Mouse (Mus musculus): ENCODE data around the gene AC161166.1. TPM values are rescaled to one million over a fixed set of nuclear protein-coding genes. Genes with fewer than 3 reads are reported as not detected.
"Not testable (repeated sequence)": the region's sequence is repeated elsewhere in the genome, so short reads cannot be mapped to it uniquely, and the experiment has no call there.

AC161166.1 gene
- total and polyA plus RNA-seq, 3 experiments, result 0.08 TPM; not detected in 2

- dilution Hi-C loops (cut with MboI; ENCODE audit: extremely low pct_ligation_motif_present, extremely low pct_unique_long_range_greater_than_20kb, low sequenced_read_pairs), result no loop called here
- H3K79me2 ChIP-seq (replicated peaks; ENCODE audit: control insufficient read depth, extremely low read depth, insufficient read depth, poor library complexity, severe bottlenecking), result no peaks in the 10 kb centered on the region
- H3K4me2 ChIP-seq (ENCODE audit: insufficient read depth, low read depth, poor library complexity, severe bottlenecking), result no peak overlapping the region
- no peaks in the 10 kb centered on the region for H3K36me3 ChIP-seq (replicated peaks in 1 of 2; ENCODE audit: control insufficient read depth in 1 of 2, insufficient read depth in 1 of 2, low read length in 1 of 2)
- TF ChIP-seq POLR2A (IDR thresholded peaks at IDR 0.05; ENCODE audit: low read depth, low read length) (no peak), SIN3A (IDR thresholded peaks at IDR 0.05; ENCODE audit: low read length) (no peak), RCOR1 (conservative IDR thresholded peaks at IDR 0.05; ENCODE audit: low read depth, low read length) (no peak), TBP (conservative IDR thresholded peaks at IDR 0.05; ENCODE audit: low read depth, low read length) (no peak), ZMIZ1 (IDR thresholded peaks at IDR 0.05; ENCODE audit: low read depth, low read length) (no peak), ZNF384 (IDR thresholded peaks at IDR 0.05; ENCODE audit: low read depth, low read length) (no peak), KAT2A (IDR thresholded peaks at IDR 0.05; ENCODE audit: insufficient replicate concordance, low read length) (no peak), POLR2AphosphoS2 (IDR thresholded peaks at IDR 0.05; ENCODE audit: low read depth, low read length) (no peak), ZC3H11A (IDR thresholded peaks at IDR 0.05; ENCODE audit: low read depth, low read length) (no peak), MEF2A (IDR thresholded peaks at IDR 0.05; ENCODE audit: borderline replicate concordance, low read depth, low read length) (no peak), BHLHE40 (IDR thresholded peaks at IDR 0.05; ENCODE audit: low read depth, low read length) (no peak), MYC (IDR thresholded peaks at IDR 0.05; ENCODE audit: low read depth, low read length) (no peak), CTCF (conservative IDR thresholded peaks at IDR 0.05 in 1 of 2, IDR thresholded peaks at IDR 0.05 in 1 of 2; ENCODE audit: low read depth in 2 of 2, low read length in 2 of 2) (no peak), E2F4 (IDR thresholded peaks at IDR 0.05; ENCODE audit: insufficient replicate concordance, low read depth, low read length) (no peak)
- no peak overlapping the region for H3K4me3 ChIP-seq (replicated peaks in 1 of 3; ENCODE audit: low read depth in 2 of 3, low read length in 2 of 3, poor library complexity in 1 of 3)
- DNase-seq (ENCODE audit: extremely low read depth), result no peak
- in situ Hi-C loops (cut with MboI; ENCODE audit: low pct_ligation_motif_present, low pct_unique_long_range_greater_than_20kb, low sequenced_read_pairs), result no loop called here
- no peaks in the 10 kb centered on the region for H3K27me3 ChIP-seq (replicated peaks)
- no peak overlapping the region for H3K27ac ChIP-seq (ENCODE audit: insufficient read depth, low read depth)
- H3K4me1 ChIP-seq (ENCODE audit: control insufficient read depth in 1 of 2, insufficient read depth in 2 of 2), result peaks cover 6 to 31% of the 10 kb centered on the region in 2 experiments
- peaks cover 3% of the 10 kb centered on the region for H3K9me3 ChIP-seq (replicated peaks; ENCODE audit: low read length)
- no peak overlapping the region for H3K9ac ChIP-seq (ENCODE audit: insufficient read depth, low read depth)
Observed at GRCm38 (mm10) chr7:24522805-24523204, 10.6 kb upstream of the AC161166.1 start.

- H3K9me3 ChIP-seq (replicated peaks; ENCODE audit: low read length); DNase-seq (ENCODE audit: extremely low read depth); dilution Hi-C loops (cut with MboI; ENCODE audit: extremely low pct_ligation_motif_present, extremely low pct_unique_long_range_greater_than_20kb, low sequenced_read_pairs); H3K4me3 ChIP-seq (replicated peaks in 1 of 3; ENCODE audit: low read depth in 2 of 3, low read length in 2 of 3, poor library complexity in 1 of 3); H3K4me2 ChIP-seq (ENCODE audit: insufficient read depth, low read depth, poor library complexity, severe bottlenecking); H3K27me3 ChIP-seq (replicated peaks); H3K9ac ChIP-seq (ENCODE audit: insufficient read depth, low read depth); H3K79me2 ChIP-seq (replicated peaks; ENCODE audit: control insufficient read depth, extremely low read depth, insufficient read depth, poor library complexity, severe bottlenecking); H3K27ac ChIP-seq (ENCODE audit: insufficient read depth, low read depth); in situ Hi-C loops (cut with MboI; ENCODE audit: low pct_ligation_motif_present, low pct_unique_long_range_greater_than_20kb, low sequenced_read_pairs): not testable (repeated sequence)
- H3K4me1 ChIP-seq (ENCODE audit: control insufficient read depth in 1 of 2, insufficient read depth in 2 of 2), result peaks cover 6 to 20% of the 10 kb centered on the region in 2 experiments
- H3K36me3 ChIP-seq (replicated peaks in 1 of 2; ENCODE audit: control insufficient read depth in 1 of 2, insufficient read depth in 1 of 2, low read length in 1 of 2), result peaks cover 0 to 15% of the 10 kb centered on the region in 2 experiments
Observed at GRCm38 (mm10) chr7:24520054-24520453, 7.8 kb upstream of the AC161166.1 start.

DNA sequence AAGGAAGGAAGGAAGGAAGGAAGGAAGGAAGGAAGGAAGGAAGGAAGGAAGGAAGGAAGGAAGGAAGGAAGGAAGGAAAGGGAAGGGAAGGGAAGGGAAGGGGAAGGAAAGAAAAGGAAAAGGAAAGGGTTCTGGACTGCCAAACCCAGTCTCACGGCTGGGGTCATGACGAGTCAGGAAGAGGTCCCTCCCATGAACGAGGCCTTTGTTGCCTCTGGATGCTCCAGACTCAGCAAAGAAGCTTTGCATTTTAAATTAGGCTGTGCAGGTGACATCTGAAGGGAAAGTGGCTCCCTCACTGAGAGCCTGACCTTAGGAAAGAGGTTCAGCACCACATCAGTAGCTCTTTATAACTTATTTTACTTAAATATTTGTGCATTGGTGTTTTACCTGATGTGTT lies 6.9 kb upstream of the AC161166.1 start:
- Histone ChIP-seq H3K9ac (ENCODE audit: insufficient read depth, low read depth) (no peak overlapping the region), H3K4me2 (ENCODE audit: insufficient read depth, low read depth, poor library complexity, severe bottlenecking) (no peak overlapping the region), H3K36me3 (replicated peaks in 1 of 2; ENCODE audit: control insufficient read depth in 1 of 2, insufficient read depth in 1 of 2, low read length in 1 of 2) (peaks cover 0 to 22% of the 10 kb centered on the region in 2 experiments), H3K27ac (ENCODE audit: insufficient read depth, low read depth) (no peak overlapping the region), H3K79me2 (replicated peaks; ENCODE audit: control insufficient read depth, extremely low read depth, insufficient read depth, poor library complexity, severe bottlenecking) (no peaks in the 10 kb centered on the region), H3K9me3 (replicated peaks; ENCODE audit: low read length) (no peaks in the 10 kb centered on the region), H3K27me3 (replicated peaks) (no peaks in the 10 kb centered on the region), H3K4me3 (replicated peaks in 1 of 3; ENCODE audit: low read depth in 2 of 3, low read length in 2 of 3, poor library complexity in 1 of 3) (no peak overlapping the region), H3K4me1 (ENCODE audit: control insufficient read depth in 1 of 2, insufficient read depth in 2 of 2) (peaks cover 6 to 17% of the 10 kb centered on the region in 2 experiments)
- TF ChIP-seq CTCF (conservative IDR thresholded peaks at IDR 0.05 in 1 of 2, IDR thresholded peaks at IDR 0.05 in 1 of 2; ENCODE audit: low read depth in 2 of 2, low read length in 2 of 2) (no peak), NELFE (IDR thresholded peaks at IDR 0.05; ENCODE audit: low read depth, low read length) (no peak), PAX5 (IDR thresholded peaks at IDR 0.05; ENCODE audit: low read length) (no peak), HCFC1 (IDR thresholded peaks at IDR 0.05; ENCODE audit: low read depth, low read length) (no peak), EP300 (IDR thresholded peaks at IDR 0.05; ENCODE audit: low read length) (no peak), BHLHE40 (IDR thresholded peaks at IDR 0.05; ENCODE audit: low read depth, low read length) (no peak), ETS1 (conservative IDR thresholded peaks at IDR 0.05; ENCODE audit: low read depth, low read length) (no peak), TBP (conservative IDR thresholded peaks at IDR 0.05; ENCODE audit: low read depth, low read length) (no peak), E2F4 (IDR thresholded peaks at IDR 0.05; ENCODE audit: insufficient replicate concordance, low read depth, low read length) (no peak), CHD2 (IDR thresholded peaks at IDR 0.05; ENCODE audit: low read length) (no peak), MAZ (IDR thresholded peaks at IDR 0.05; ENCODE audit: low read depth, low read length) (no peak), JUN (IDR thresholded peaks at IDR 0.05; ENCODE audit: insufficient read depth, low read depth, low read length) (no peak), CHD1 (IDR thresholded peaks at IDR 0.05; ENCODE audit: low read depth, low read length) (no peak), MEF2A (IDR thresholded peaks at IDR 0.05; ENCODE audit: borderline replicate concordance, low read depth, low read length) (no peak), SIN3A (IDR thresholded peaks at IDR 0.05; ENCODE audit: low read length) (no peak), UBTF (IDR thresholded peaks at IDR 0.05; ENCODE audit: low read depth, low read length) (no peak), NRF1 (IDR thresholded peaks at IDR 0.05; ENCODE audit: low read depth, low read length) (no peak), MYC (IDR thresholded peaks at IDR 0.05; ENCODE audit: low read depth, low read length) (no peak), JUND (conservative IDR thresholded peaks at IDR 0.05; ENCODE audit: low read depth, low read length) (no peak)
- dilution Hi-C loops (cut with MboI; ENCODE audit: extremely low pct_ligation_motif_present, extremely low pct_unique_long_range_greater_than_20kb, low sequenced_read_pairs) (no loop called here), in situ Hi-C loops (cut with MboI; ENCODE audit: low pct_ligation_motif_present, low pct_unique_long_range_greater_than_20kb, low sequenced_read_pairs) (no loop called here)
- no peak for DNase-seq (ENCODE audit: extremely low read depth)
